Mouse (Mus musculus) midbrain, postnatal 0 days (tissue): ENCODE measurements around the gene Unc45b. TPM values are rescaled to one million over a fixed set of nuclear protein-coding genes. Genes with fewer than 3 reads are reported as not detected.
"Not testable (repeated sequence)": the region's sequence is repeated elsewhere in the genome, so short reads cannot be mapped to it uniquely, and the experiment has no call there.

Experiments
- ATAC-seq: fragments of 200-750 bp; cut with Nextera tagmentation; 2 replicates; pipeline ENCODE4 v1.8.0; 2017; ENCODE audit warnings: moderate number of reproducible peaks, mild to moderate bottlenecking, moderate TSS enrichment, moderate library complexity; ENCODE audit not compliant: low FRiP score
- DNase-seq: peaks from one replicate; pipeline ENCODE4 v3.0.0-alpha.2; 2015; ENCODE audit warnings: low spot score
- H3K27ac ChIP-seq: fragments of 300-500 bp; sonication (generic); 2 replicates; pipeline ENCODE4 v1.5.1; 2014; ENCODE audit warnings: low read depth, mild to moderate bottlenecking, low read length, mixed read lengths
- H3K27me3 ChIP-seq: fragments of 300-500 bp; sonication (generic); 2 replicates; pipeline ENCODE4 v1.6.1; 2014; ENCODE audit warnings: low read length, control low read depth, mixed read lengths; ENCODE audit not compliant: insufficient read depth
- H3K36me3 ChIP-seq: fragments of 300-500 bp; sonication (generic); 2 replicates; pipeline ENCODE4 v1.6.1; 2014; ENCODE audit warnings: low read length, control low read depth, mixed read lengths; ENCODE audit not compliant: insufficient read depth
- H3K4me1 ChIP-seq: fragments of 300-500 bp; sonication (generic); 2 replicates; pipeline ENCODE4 v1.6.1; 2014; ENCODE audit warnings: mild to moderate bottlenecking, control low read depth, antibody characterized with exemption, low read length, mixed read lengths; ENCODE audit not compliant: insufficient read depth
- H3K4me2 ChIP-seq: fragments of 300-500 bp; sonication (generic); 2 replicates; pipeline ENCODE4 v1.6.1; 2014; ENCODE audit warnings: low read depth, mild to moderate bottlenecking, low read length, mixed read lengths; ENCODE audit not compliant: poor library complexity, severe bottlenecking
- H3K4me3 ChIP-seq: fragments of 300-500 bp; sonication (generic); 2 replicates; pipeline ENCODE4 v1.5.1; 2014; ENCODE audit warnings: low read depth, mild to moderate bottlenecking, low read length, moderate library complexity
- H3K9ac ChIP-seq: fragments of 300-500 bp; sonication (generic); replicated peaks from 2 replicates; pipeline ENCODE4 v1.6.1; 2014; ENCODE audit warnings: mild to moderate bottlenecking, low read length, moderate library complexity, mixed read lengths; ENCODE audit not compliant: poor library complexity, severe bottlenecking
- H3K9me3 ChIP-seq: fragments of 300-500 bp; sonication (generic); 2 replicates; pipeline ENCODE4 v1.6.1; 2016; ENCODE audit warnings: low read length, control low read depth
- CTCF ChIP-seq: IDR thresholded peaks from 2 replicates; pipeline ENCODE4 v1.5.1; 2016; ENCODE audit warnings: antibody characterized with exemption, mild to moderate bottlenecking
- WGBS: fragments of 180-500 bp; shearing (Covaris S2); extraction: QIAGEN DNeasy Blood & Tissue Kit; methylation state at CpG from one replicate; pipeline ENCODE4 v1.1.7; 2014; 5-methylcytosine and 5-hydroxymethylcytosine counted together
- polyA plus RNA-seq: library from polyadenylated mRNA; unstranded; fragments of >200 nt; fragmentation: Nextera tagmentation; extraction: Ambion mirVana; gene quantifications from 2 replicates; pipeline ENCODE4 v1.2.1, GENCODE M21; 2015
- total RNA-seq: library from RNA; depleted of rRNA; stranded (reverse); fragments of >200 nt; gene quantifications from 2 replicates; pipeline ENCODE4 v1.2.3, GENCODE M21; 2014

Gene Unc45b
- total and polyA plus RNA-seq, 2 experiments from 2014 or later, result 0.05 to 2.9 TPM

GRCm38 (mm10) chr11:82970712-82971589, 60.6 kb downstream of the Unc45b start:
- Histone ChIP-seq H3K27me3 (no peaks in the 10 kb centered on the region), H3K36me3 (no peaks in the 10 kb centered on the region), H3K9ac (no peak overlapping the region), H3K4me1 (no peaks in the 10 kb centered on the region), H3K9me3 (no peaks in the 10 kb centered on the region), H3K4me2 (peak overlapping the region; percentile 46), H3K27ac (peak overlapping the region; percentile 38; the same call in 1 of the 2 replicates), H3K4me3 (peak overlapping the region; percentile 13; the same call in 1 of the 2 replicates)
- peak; percentile 77 for TF ChIP-seq CTCF
- DNase-seq (peak; percentile 77), ATAC-seq (peak; percentile 58; the same call in 1 of the 2 replicates)
- WGBS, result 7% methylated on average over 31 of the region's 31 CpGs

DNA sequence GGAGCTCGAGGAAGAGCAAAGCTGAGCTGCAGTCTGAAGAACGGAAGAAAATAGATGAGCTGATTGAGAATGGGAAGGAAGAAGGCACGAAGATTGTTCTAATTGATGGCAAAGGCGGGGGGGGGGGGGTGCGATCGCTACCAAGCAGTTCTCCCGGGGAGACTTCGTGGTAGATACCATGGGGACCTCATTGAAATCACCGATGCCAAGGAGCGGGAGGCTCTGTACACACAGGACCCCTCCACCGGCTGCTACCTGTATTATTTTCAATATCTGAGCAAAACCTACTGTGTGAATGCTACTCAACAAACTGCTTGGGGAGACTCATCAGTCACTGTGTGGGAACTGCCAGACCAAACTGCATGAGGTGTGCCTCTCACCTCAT, 61.2 kb downstream of the Unc45b start:
- ATAC-seq (no peak), DNase-seq (no peak)
- Histone ChIP-seq H3K27ac (peak overlapping the region; percentile 38; the same call in 1 of the 2 replicates), H3K27me3 (no peaks in the 10 kb centered on the region), H3K9ac (no peak overlapping the region), H3K36me3 (no peaks in the 10 kb centered on the region), H3K9me3 (no peaks in the 10 kb centered on the region), H3K4me1 (no peaks in the 10 kb centered on the region), H3K4me2 (peak overlapping the region; percentile 46), H3K4me3 (no peak overlapping the region; the same call in 1 of the 2 replicates)
- WGBS, result 59% methylated on average over 11 of the region's 11 CpGs
- no peak for TF ChIP-seq CTCF

GRCm38 (mm10) chr11:82973916-82974315, 63.6 kb downstream of the Unc45b start:
- ATAC-seq (no peak), DNase-seq (no peak)
- Histone ChIP-seq H3K4me1 (no peaks in the 10 kb centered on the region), H3K27me3 (no peaks in the 10 kb centered on the region), H3K4me3 (no peak overlapping the region), H3K9me3 (no peaks in the 10 kb centered on the region), H3K27ac (no peak overlapping the region), H3K9ac (no peak overlapping the region), H3K36me3 (no peaks in the 10 kb centered on the region), H3K4me2 (no peak overlapping the region)
- TF ChIP-seq CTCF, result no peak
- WGBS, result 65% methylated on average over 5 of the region's 5 CpGs

DNA sequence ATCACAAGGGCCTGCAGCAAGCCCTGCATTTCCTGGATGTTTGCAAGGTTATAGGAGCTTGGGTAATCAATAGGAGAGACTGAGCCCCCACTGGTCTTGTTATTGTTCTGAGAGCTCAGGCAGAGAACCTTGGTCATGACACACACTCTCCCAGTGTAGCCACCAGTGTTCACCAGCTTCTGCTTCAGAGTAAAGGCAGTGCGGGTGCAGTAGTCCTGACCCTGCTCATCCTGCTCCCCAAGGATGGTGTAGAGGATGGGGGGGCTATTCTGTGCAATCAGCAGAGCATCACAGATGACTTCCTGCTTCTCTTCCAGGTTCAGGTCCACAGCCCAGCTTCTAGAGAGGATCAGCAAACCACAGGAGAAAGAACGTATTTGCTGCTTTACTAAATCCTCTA, 72.1 kb downstream of the Unc45b start:
- not testable (repeated sequence) for H3K27ac ChIP-seq, DNase-seq, H3K4me3 ChIP-seq, H3K9ac ChIP-seq, H3K27me3 ChIP-seq, H3K36me3 ChIP-seq, H3K4me1 ChIP-seq, H3K9me3 ChIP-seq, H3K4me2 ChIP-seq, ATAC-seq
- 85% methylated on average over 2 of the region's 2 CpGs for WGBS

DNA sequence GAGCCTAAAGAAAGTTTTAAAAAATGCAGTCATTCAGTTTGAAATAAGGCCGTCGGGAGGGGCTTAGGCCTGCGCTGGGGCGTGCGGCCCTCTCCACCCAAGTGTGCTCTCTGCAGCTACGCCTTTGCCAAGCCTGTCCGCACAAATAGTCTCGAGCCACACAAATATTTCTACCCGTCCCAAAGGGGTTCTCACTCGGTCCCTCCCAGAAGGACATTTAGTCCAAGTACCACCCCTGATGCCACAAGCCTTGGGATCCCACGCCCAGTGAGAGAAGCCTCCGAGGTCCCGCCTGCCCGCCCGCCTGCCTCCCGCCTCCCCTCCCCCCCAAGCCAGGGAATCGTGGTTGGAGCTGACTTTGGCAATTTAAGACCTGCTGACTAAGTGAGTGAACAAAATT, 72.8 kb downstream of the Unc45b start:
- no peaks in the 10 kb centered on the region for H3K4me1 ChIP-seq
- no peak for TF ChIP-seq CTCF
- no peaks in the 10 kb centered on the region for H3K36me3 ChIP-seq
- ATAC-seq (no peak), DNase-seq (no peak)
- H3K4me3 ChIP-seq, result no peak overlapping the region
- H3K27ac ChIP-seq, result no peak overlapping the region
- H3K9ac ChIP-seq, result no peak overlapping the region
- no peaks in the 10 kb centered on the region for H3K27me3 ChIP-seq
- no peaks in the 10 kb centered on the region for H3K9me3 ChIP-seq
- WGBS, result 81% methylated on average over 17 of the region's 17 CpGs
- H3K4me2 ChIP-seq, result no peak overlapping the region

GRCm38 (mm10) chr11:82987621-82988020, 77.3 kb downstream of the Unc45b start:
- 91% methylated on average over 6 of the region's 6 CpGs for WGBS
- Histone ChIP-seq H3K36me3 (no peaks in the 10 kb centered on the region), H3K27ac (no peak overlapping the region), H3K27me3 (no peaks in the 10 kb centered on the region), H3K9me3 (no peaks in the 10 kb centered on the region), H3K4me3 (no peak overlapping the region), H3K4me2 (no peak overlapping the region), H3K9ac (no peak overlapping the region), H3K4me1 (no peaks in the 10 kb centered on the region)
- DNase-seq, result no peak
- TF ChIP-seq CTCF, result no peak
- ATAC-seq, result no peak
